Mouse (Mus musculus) activated CD4-positive, CD25-positive, alpha-beta regulatory T cell, adult 4 months (primary cell): Measurements from ENCODE around the gene Appl2. TPM values are rescaled to one million over a fixed set of nuclear protein-coding genes. Genes with fewer than 3 reads are reported as not detected.
A peak's percentile ranks its signal among the peaks of the same experiment; 100 is the strongest.
"Not testable (repeated sequence)": the region's sequence is repeated elsewhere in the genome, so short reads cannot be mapped to it uniquely, and the experiment has no call there.

Source experiments
- ATAC-seq: one replicate; pipeline ENCODE4 v1.8.0; 2017
- polyA plus RNA-seq, 2 experiments: library from polyadenylated mRNA; unstranded; fragments of 100-300 nt; shearing (Covaris generic); gene quantifications; one replicate each; pipeline ENCODE4 v1.2.1; 2017

The Appl2 gene
- 1 to 10 TPM; 6.4 to 8.5 TPM for polyA plus RNA-seq

GRCm38 (mm10) chr10:83648131-83649020 is at the start of gene Appl2:
Appl2 (minus strand) TSS chr10:83648738.
- ATAC-seq = peak; percentile 65

- no peak for ATAC-seq
Observed at GRCm38 (mm10) chr10:83696226-83696625, 47.7 kb upstream of the Appl2 start.

GRCm38 (mm10) chr10:83692175-83692895 is 43.8 kb upstream of the Appl2 start:
- ATAC-seq = no peak

GRCm38 (mm10) chr10:83688215-83688614 is 39.7 kb upstream of the Appl2 start:
- no peak for ATAC-seq

GRCm38 (mm10) chr10:83681334-83681733 is 32.8 kb upstream of the Appl2 start:
- no peak for ATAC-seq

- no peak for ATAC-seq
Observed at GRCm38 (mm10) chr10:83666556-83666955, 18.0 kb upstream of the Appl2 start.

- no peak for ATAC-seq
Observed at GRCm38 (mm10) chr10:83661925-83662324, 13.4 kb upstream of the Appl2 start.

- no peak for ATAC-seq
Observed at GRCm38 (mm10) chr10:83660605-83661004, 12.1 kb upstream of the Appl2 start.

- no peak for ATAC-seq
Observed at GRCm38 (mm10) chr10:83654591-83654990, 6.1 kb upstream of the Appl2 start.

- ATAC-seq = not testable (repeated sequence)
Observed at GRCm38 (mm10) chr10:83652205-83652866, 3.8 kb upstream of the Appl2 start.

GRCm38 (mm10) chr10:83649037-83649436 is 499 bp upstream of the Appl2 start:
- no peak for ATAC-seq

- ATAC-seq = no peak
Observed at GRCm38 (mm10) chr10:83646351-83646885, 2.1 kb downstream of the Appl2 start.

GRCm38 (mm10) chr10:83645716-83645990 is 2.9 kb downstream of the Appl2 start:
- no peak for ATAC-seq

GRCm38 (mm10) chr10:83644865-83645715 is 3.4 kb downstream of the Appl2 start:
- ATAC-seq = no peak

GRCm38 (mm10) chr10:83644167-83644566 is 4.4 kb downstream of the Appl2 start:
- ATAC-seq = no peak

GRCm38 (mm10) chr10:83641641-83642040 is 6.9 kb downstream of the Appl2 start:
- no peak for ATAC-seq

GRCm38 (mm10) chr10:83639881-83640386 is 8.6 kb downstream of the Appl2 start:
- no peak for ATAC-seq

- ATAC-seq = no peak
Observed at GRCm38 (mm10) chr10:83637295-83637694, 11.2 kb downstream of the Appl2 start.

GRCm38 (mm10) chr10:83636191-83636590 is 12.3 kb downstream of the Appl2 start:
- ATAC-seq = no peak

- ATAC-seq = no peak
Observed at GRCm38 (mm10) chr10:83634461-83634860, 14.1 kb downstream of the Appl2 start.

GRCm38 (mm10) chr10:83632806-83633374 is 15.6 kb downstream of the Appl2 start:
- ATAC-seq = no peak

- no peak for ATAC-seq
Observed at GRCm38 (mm10) chr10:83631775-83632174, 16.8 kb downstream of the Appl2 start.
